Mouse (Mus musculus) bone marrow macrophage, adult 2 months (primary cell): Measurements from ENCODE around the gene Madcam1.

Experiments used
- CTCF ChIP-seq: IDR thresholded peaks from 2 replicates; pipeline ENCODE4 v1.5.1; 2012; ENCODE audit warnings: low read depth, mild to moderate bottlenecking, low read length, moderate library complexity
- POLR2A ChIP-seq: IDR thresholded peaks from 2 replicates; pipeline ENCODE4 v1.6.1; 2012; ENCODE audit warnings: mild to moderate bottlenecking, low read depth, low read length, borderline replicate concordance

DNA sequence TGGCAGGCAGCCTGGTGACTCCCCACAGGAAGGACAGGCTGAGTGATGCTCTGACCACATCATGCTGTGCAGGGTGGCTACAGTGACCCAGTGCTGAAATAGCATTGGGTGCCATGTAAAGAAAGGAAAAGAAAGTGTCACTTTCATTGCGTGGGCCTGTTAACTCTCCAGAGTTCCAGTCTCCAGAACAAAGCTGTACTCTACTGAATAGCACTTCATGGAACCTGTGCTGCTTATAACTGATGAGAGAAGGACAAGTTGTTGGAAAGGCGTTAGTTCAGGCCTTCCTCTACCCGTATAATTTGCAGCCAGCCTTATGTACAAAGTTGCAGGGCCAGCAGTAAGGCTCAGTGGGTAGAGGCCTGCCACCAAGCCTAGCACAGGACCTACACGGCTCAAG is 24.4 kb downstream of the Madcam1 start, which contains the start of gene Gzmm:
- TF ChIP-seq POLR2A (no peak), CTCF (no peak)
